In the genomic region with DNA sequence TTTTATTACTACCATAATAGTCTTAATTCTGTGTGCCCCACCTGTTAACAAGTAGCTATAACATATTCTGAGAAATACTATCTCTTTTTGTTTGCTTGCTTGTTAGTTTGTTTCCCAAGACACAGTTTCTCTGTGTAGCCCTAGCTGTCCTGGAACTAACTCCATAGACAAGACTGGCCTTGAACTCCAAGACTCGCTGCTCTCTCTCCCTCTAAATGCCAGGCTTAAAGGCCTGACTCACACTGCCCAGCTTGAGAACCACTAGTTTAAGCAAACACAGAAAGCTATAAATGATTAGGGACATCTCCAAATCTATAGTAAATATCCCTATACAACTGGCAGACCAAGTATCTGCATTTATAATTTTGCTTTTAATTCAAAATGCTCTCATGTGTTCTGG, we compare ENCODE assay signal across 25 mouse cellular contexts. TPM values are rescaled to one million over a fixed set of nuclear protein-coding genes. Genes with fewer than 3 reads are reported as not detected.
DNase-seq lines count a peak whose midpoint lies in the region; ATAC-seq and TF ChIP-seq lines count a peak whose summit lies in the region.
"Had no signal": no experiment of that assay in that cellular context is flagged by ENCODE, and none has a peak within 500 bp of the region (broad histone marks: within the 10 kb centered on the region; RNA-seq: fewer than 3 reads in every experiment).

No protein-coding gene starts in this region.

- ATAC-seq in megakaryocyte progenitor cell, adult 5-6 weeks (replicated peaks; ENCODE audit: poor library complexity) = no peak
- ATAC-seq: CD4-positive, CD25-positive, alpha-beta regulatory T cell, adult 4 months; forebrain, embryonic 14.5 days; forebrain, embryonic 16.5 days had no signal

- no peaks in the 10 kb centered on the region for H3K36me3 ChIP-seq in CH12.LX (replicated peaks in 1 of 2; ENCODE audit: control insufficient read depth in 1 of 2, insufficient read depth in 1 of 2, low read length in 1 of 2)
- H3K36me3 ChIP-seq: embryonic facial prominence, embryonic 13.5 days; embryonic facial prominence, embryonic 15.5 days; forebrain, embryonic 10.5 days; forebrain, embryonic 12.5 days had no signal

- peak; percentile 47 to 78 for DNase-seq in adrenal gland, adult (ENCODE audit: inconsistent age in 2 of 2, low spot score in 1 of 2)
- DNase-seq in adrenal gland, adult 18-20 months (ENCODE audit: low spot score in 2 of 2) = no peak
- peak; percentile 20 for DNase-seq in adrenal gland, postnatal 10 days
- no peak for DNase-seq in adrenal gland, adult 8-10 months
- peak; percentile 13 for DNase-seq in 3T3-L1 (ENCODE audit: low read depth, low spot score)
- no peak for DNase-seq in CH12.LX (ENCODE audit: extremely low read depth)
- DNase-seq in natural killer cell, adult 2 months (ENCODE audit: low spot score in 2 of 2) = no peak
- DNase-seq: adrenal gland, postnatal 14 days; B cell, adult 2 months; cerebellum, adult 11 months; cerebellum, adult 18-20 months; cerebellum, adult 8-10 months; cerebellum, adult 9-11 months; cerebellum, postnatal 14 days; cerebellum, postnatal 36 days; embryo, embryonic 11 days had no signal

- H3K4me1 ChIP-seq in CH12.LX (ENCODE audit: control insufficient read depth in 1 of 2, insufficient read depth in 2 of 2) = peaks cover 10 to 26% of the 10 kb centered on the region in 2 experiments; a peak in 3 of 4 replicates
- H3K4me1 ChIP-seq: embryonic facial prominence, embryonic 13.5 days; embryonic facial prominence, embryonic 15.5 days; forebrain, embryonic 10.5 days; forebrain, embryonic 12.5 days had no signal

- no peaks in the 10 kb centered on the region for H3K9me3 ChIP-seq in CH12.LX (replicated peaks; ENCODE audit: low read length)
- H3K9me3 ChIP-seq: embryonic facial prominence, embryonic 13.5 days; embryonic facial prominence, embryonic 15.5 days; forebrain, embryonic 10.5 days; forebrain, embryonic 12.5 days had no signal

- no peak for TF ChIP-seq CTCF in CH12.LX (conservative IDR thresholded peaks at IDR 0.05 in 1 of 2, IDR thresholded peaks at IDR 0.05 in 1 of 2; ENCODE audit: low read depth in 2 of 2, low read length in 2 of 2)

- H3K4me2 ChIP-seq in CH12.LX (ENCODE audit: insufficient read depth, low read depth, poor library complexity, severe bottlenecking) = peak overlapping the region; percentile 89
- H3K4me2 ChIP-seq: embryonic facial prominence, embryonic 13.5 days; embryonic facial prominence, embryonic 15.5 days; forebrain, embryonic 12.5 days had no signal

- dilution Hi-C loops in CH12.LX (cut with MboI; ENCODE audit: extremely low pct_ligation_motif_present, extremely low pct_unique_long_range_greater_than_20kb, low sequenced_read_pairs) = no loop called here

- in situ Hi-C loops in CH12.LX (cut with MboI; ENCODE audit: low pct_ligation_motif_present, low pct_unique_long_range_greater_than_20kb, low sequenced_read_pairs) = no loop called here

- no peak for TF ChIP-seq EP300 in CH12.LX (IDR thresholded peaks at IDR 0.05; ENCODE audit: low read length)

- H3K27ac ChIP-seq in CH12.LX (ENCODE audit: insufficient read depth, low read depth) = peak overlapping the region; percentile 75; the same call in 1 of the 2 replicates
- H3K27ac ChIP-seq: embryonic facial prominence, embryonic 13.5 days; embryonic facial prominence, embryonic 15.5 days; forebrain, embryonic 10.5 days; forebrain, embryonic 12.5 days had no signal

- no peak for TF ChIP-seq RAD21 in CH12.LX (IDR thresholded peaks at IDR 0.05; ENCODE audit: low read depth, low read length)

- peak overlapping the region in 2 of 3 experiments; percentile 23 to 56 for H3K4me3 ChIP-seq in CH12.LX (replicated peaks in 1 of 3; ENCODE audit: low read depth in 2 of 3, low read length in 2 of 3, poor library complexity in 1 of 3)
- H3K4me3 ChIP-seq: embryonic facial prominence, embryonic 13.5 days; embryonic facial prominence, embryonic 15.5 days; erythroblast, embryonic 14.5 days; forebrain, embryonic 10.5 days; forebrain, embryonic 12.5 days had no signal

- H3K9ac ChIP-seq in CH12.LX (ENCODE audit: insufficient read depth, low read depth) = peak overlapping the region; percentile 98
- H3K9ac ChIP-seq: embryonic facial prominence, embryonic 13.5 days; embryonic facial prominence, embryonic 15.5 days; forebrain, embryonic 12.5 days had no signal

- no peaks in the 10 kb centered on the region for H3K27me3 ChIP-seq in CH12.LX (replicated peaks)
- H3K27me3 ChIP-seq: embryonic facial prominence, embryonic 13.5 days; embryonic facial prominence, embryonic 15.5 days; forebrain, embryonic 12.5 days had no signal

- peaks cover 39% of the 10 kb centered on the region for H3K79me2 ChIP-seq in CH12.LX (replicated peaks; ENCODE audit: control insufficient read depth, extremely low read depth, insufficient read depth, poor library complexity, severe bottlenecking)

- no peak for TF ChIP-seq POLR2A in CH12.LX (IDR thresholded peaks at IDR 0.05; ENCODE audit: low read depth, low read length)

TF ChIP-seq in CH12.LX, 34 proteins besides CTCF, POLR2A, EP300 and RAD21:
- TF ChIP-seq IRF4 (IDR thresholded peaks at IDR 0.05; ENCODE audit: low read depth, low read length) (no peak), SMC3 (IDR thresholded peaks at IDR 0.05; ENCODE audit: low read depth, low read length) (no peak), GABPA (IDR thresholded peaks at IDR 0.05; ENCODE audit: insufficient replicate concordance, low read depth, low read length) (no peak), E2F4 (IDR thresholded peaks at IDR 0.05; ENCODE audit: insufficient replicate concordance, low read depth, low read length) (no peak), HCFC1 (IDR thresholded peaks at IDR 0.05; ENCODE audit: low read depth, low read length) (no peak)
TF ChIP-seq in CH12.LX: peak in this region for 0.

RNA-seq across cellular contexts. Expression of a gene that starts 8.1 kb away (rescaled TPM):
- total RNA-seq in adrenal gland, adult 18-20 months (2021) = 10 to 100 TPM; 12.8 to 13.7 TPM
- 10 to 100 TPM; 12.8 to 20.2 TPM for total RNA-seq in adrenal gland, postnatal 10 days (2021)
- 10 to 100 TPM; 13.0 to 19.7 (median 16.5) TPM for total RNA-seq in adrenal gland, adult 8-10 months (2022)
- 10.6 and 15.8 TPM in 2 replicates for total RNA-seq in CH12.LX (2012; rRNA removed)
- total RNA-seq in CH12.LX (2014; rRNA removed) = 18.2 and 19.2 TPM in 2 replicates
- 9.3 and 11.1 TPM in 2 replicates for polyA plus RNA-seq in CH12.LX (2012; ENCODE audit: insufficient read length, low read depth)
- total RNA-seq in megakaryocyte progenitor cell, adult 5-6 weeks (2015) = 15.5 and 18.6 TPM in 2 replicates
- total RNA-seq in megakaryocyte progenitor cell, adult 5-6 weeks (2017) = 16.9 and 22.2 TPM in 2 replicates

Comparison
In these comparisons a context has a peak if more than half of its experiments do, and no peak if none do; other contexts are left out.
1. DNase-seq: peak in adrenal gland, adult (2 of 2), adrenal gland, postnatal 10 days (single experiment) and 3T3-L1 (single experiment); none in adrenal gland, adult 18-20 months (0 of 2), adrenal gland, adult 8-10 months (single experiment), CH12.LX (single experiment) and natural killer cell, adult 2 months (0 of 2).